Mouse (Mus musculus): ENCODE measurements at regions not wholly inside any gene's neighbourhood (a gene's known extent, or its start where the extent isn't known, plus 50 kb on each side); places are given as distances from the start of the nearest gene placed in this dataset.

GRCm38 (mm10) chr10:16600551-16601224 is 1122.3 kb upstream of the Cited2 start:
- peak; percentile 16; the same call in 1 of the 3 replicates for TF ChIP-seq GATA1 (IDR thresholded peaks at IDR 0.05; ENCODE audit: borderline replicate concordance, low read length)
- no peak for TF ChIP-seq FLI1 (IDR thresholded peaks at IDR 0.05; ENCODE audit: low read length)

All from megakaryocyte, embryonic 14.5 days (primary cell).